Mouse (Mus musculus): ENCODE data around the gene Klrc2.
"Not testable (repeated sequence)": the region's sequence is repeated elsewhere in the genome, so short reads cannot be mapped to it uniquely, and the experiment has no call there.

Klrc2 gene

DNA sequence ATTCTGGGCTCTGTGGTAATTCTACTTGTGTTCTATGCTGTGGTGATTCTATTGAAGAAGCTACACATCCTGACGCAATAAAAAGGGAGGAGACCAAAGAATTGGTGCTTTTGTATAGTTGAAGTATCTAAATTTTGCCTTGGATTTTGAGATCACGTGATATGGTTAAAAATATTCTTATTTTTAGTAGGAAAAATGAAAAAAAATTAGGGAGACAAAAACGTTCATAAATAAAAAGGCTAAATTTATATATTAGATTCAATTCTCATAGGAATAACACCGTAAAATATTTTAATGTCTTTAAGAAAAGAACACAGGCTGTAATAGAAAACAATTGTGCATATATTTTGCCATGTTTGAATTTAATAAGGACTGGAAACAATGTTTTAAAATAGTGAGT is at the start of gene Klrc2:
Klrc2 (minus strand) TSS at position 101 of the 400 bp plus-strand sequence.
- in situ Hi-C loops (cut with MboI; ENCODE audit: low sequenced_read_pairs): not testable (repeated sequence)

DNA sequence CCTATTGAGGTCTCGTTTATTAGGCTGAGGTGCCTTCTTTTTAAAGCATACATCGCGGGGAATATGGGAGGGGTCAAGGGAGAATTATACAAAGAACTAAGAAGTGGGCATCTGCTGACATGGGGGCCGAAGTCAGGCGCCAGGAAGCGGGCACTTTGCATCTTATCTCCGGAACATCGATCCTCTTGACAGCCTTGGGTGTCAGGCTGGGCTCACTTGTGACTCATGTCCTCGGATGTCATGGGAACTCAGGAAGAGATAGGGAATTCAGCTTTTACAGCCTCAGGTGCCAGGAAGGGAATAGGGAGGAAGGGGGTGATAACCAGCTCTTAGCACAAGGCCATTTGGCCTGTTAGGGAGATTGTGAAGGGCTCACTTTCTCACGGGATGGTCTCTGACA is 30.9 kb upstream of the Klrc2 start:
- in situ Hi-C loops (cut with MboI; ENCODE audit: low sequenced_read_pairs): not testable (repeated sequence)

DNA sequence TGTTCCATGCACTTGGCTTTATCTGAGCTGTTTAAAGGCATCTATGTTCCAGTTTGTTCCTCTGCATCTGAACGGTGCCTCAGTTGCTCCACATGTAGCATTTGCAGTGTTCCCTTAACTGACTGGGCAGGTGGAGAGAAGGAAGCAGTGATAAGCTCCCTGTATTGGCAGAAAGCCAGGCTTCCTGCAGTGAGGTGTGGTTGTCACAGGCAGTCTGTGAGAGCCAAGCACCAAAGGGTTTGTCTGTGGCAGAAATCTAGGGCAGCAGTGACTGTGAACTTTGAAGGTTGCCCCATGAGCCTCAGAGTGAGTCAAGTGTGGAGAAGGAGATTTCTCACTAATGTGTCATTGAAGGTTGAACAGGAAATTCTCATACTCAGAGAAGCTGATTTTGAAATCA is 19.9 kb upstream of the Klrc2 start:
- in situ Hi-C loops (cut with MboI; ENCODE audit: low sequenced_read_pairs): no loop called here

DNA sequence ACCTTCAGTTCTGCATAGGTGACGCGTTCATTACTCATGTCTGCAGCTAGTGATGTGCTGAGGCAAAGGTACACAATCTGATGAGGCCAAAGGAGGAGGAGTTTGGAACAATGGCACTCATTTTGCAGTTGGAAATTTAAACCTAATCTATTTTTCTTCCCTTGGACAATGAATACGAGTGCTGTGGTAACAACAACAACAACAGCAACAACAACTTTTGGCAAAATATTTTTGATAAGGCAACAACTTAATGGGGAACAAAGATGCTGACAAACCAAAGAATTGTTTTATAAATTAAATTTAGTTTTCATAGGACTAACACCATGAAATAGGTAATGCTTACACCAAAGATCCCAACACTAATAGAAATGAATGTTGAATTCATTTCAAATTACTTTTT is 18.4 kb upstream of the Klrc2 start, which contains the start of gene Klrc1:
Klrc1 (minus strand) TSS at position 101 of the 400 bp plus-strand sequence.
- in situ Hi-C loops (cut with MboI; ENCODE audit: low sequenced_read_pairs): no loop called here

DNA sequence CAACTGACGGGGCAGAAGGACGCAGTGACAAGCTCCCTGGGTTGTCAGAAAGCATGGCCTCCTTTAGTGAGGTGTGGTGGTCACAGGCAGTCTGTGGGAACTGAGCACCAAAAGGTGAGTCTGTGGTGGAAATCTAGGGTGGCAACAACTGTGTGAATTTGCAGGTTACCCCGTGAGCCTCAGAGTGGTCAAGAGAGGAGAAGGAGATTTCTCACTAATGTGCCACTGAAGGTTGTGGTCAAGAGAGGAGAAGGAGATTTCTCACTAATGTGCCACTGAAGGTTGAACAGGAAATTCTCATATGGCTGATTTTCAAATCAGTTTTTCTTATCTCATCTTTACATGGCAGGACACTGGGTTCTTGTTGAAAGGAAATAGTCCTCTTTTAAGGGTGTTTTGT is 812 bp upstream of the Klrc2 start:
- in situ Hi-C loops (cut with MboI; ENCODE audit: low sequenced_read_pairs): not testable (repeated sequence)

DNA sequence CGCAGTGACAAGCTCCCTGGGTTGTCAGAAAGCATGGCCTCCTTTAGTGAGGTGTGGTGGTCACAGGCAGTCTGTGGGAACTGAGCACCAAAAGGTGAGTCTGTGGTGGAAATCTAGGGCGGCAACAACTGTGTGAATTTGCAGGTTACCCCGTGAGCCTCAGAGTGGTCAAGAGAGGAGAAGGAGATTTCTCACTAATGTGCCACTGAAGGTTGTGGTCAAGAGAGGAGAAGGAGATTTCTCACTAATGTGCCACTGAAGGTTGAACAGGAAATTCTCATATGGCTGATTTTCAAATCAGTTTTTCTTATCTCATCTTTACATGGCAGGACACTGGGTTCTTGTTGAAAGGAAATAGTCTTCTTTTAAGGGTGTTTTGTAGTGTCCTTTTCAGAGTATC is 16.4 kb downstream of the Klrc2 start:
- in situ Hi-C loops (cut with MboI; ENCODE audit: low sequenced_read_pairs): not testable (repeated sequence)

DNA sequence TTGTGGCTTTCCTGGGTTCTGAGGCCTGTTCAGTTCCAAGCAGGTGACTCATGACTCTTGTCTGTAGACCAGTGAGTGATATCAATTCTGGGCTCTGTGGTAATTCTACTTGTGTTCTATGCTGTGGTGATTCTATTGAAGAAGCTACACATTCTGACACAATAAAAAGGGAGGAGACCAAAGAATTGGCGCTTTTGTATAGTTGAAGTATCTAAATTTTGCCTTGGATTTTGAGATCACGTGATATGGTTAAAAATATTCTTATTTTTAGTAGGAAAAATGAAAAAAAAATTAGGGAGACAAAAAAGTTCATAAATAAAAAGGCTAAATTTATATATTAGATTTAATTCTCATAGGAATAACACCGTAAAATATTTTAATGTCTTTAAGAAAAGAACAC is 17.3 kb downstream of the Klrc2 start, which contains the start of gene Klrc3:
Klrc3 (minus strand) TSS at position 101 of the 400 bp plus-strand sequence.
- in situ Hi-C loops (cut with MboI; ENCODE audit: low sequenced_read_pairs): not testable (repeated sequence)

DNA sequence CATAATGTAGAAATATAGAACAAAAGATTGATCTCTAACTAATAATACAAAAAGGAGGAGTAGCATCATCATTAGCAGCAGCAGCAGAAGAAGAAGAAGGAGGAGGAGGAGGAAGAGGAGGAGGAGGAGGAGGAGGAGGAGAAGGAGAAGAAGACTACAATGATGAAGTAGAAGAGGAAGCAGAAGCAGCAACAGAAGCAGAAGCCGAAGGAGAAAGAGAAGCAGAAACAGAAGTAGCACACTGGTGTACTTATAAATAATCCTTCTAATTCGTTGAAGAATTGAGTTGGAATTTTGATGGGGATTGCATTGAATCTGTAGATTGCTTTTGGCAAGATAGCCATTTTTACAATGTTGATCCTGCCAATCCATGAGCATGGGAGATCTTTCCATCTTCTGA is 29.4 kb downstream of the Klrc2 start:
- in situ Hi-C loops (cut with MboI; ENCODE audit: low sequenced_read_pairs): not testable (repeated sequence)

DNA sequence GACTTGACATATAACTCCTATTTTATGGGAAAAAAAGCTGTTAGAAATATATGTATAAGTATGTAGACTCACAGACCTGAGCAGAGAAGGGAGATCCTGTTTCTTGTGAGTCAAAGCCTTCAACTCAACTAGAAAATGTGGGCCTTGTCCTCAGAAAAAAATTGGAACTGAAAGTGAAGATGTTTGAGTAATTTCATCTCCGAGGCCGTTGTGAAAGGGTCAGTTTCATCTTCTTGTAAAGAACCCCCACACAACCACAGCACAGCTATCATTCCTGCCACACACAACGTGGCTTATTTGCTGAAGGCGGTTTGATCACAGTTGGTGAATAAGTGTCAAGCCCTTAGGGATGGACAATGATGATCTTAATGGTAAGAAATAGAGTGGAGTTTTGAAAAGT is 36.8 kb downstream of the Klrc2 start, which contains the start of gene Klrk1:
Klrk1 (minus strand) TSS at position 130 of the 400 bp plus-strand sequence.
- in situ Hi-C loops (cut with MboI; ENCODE audit: low sequenced_read_pairs): no loop called here

DNA sequence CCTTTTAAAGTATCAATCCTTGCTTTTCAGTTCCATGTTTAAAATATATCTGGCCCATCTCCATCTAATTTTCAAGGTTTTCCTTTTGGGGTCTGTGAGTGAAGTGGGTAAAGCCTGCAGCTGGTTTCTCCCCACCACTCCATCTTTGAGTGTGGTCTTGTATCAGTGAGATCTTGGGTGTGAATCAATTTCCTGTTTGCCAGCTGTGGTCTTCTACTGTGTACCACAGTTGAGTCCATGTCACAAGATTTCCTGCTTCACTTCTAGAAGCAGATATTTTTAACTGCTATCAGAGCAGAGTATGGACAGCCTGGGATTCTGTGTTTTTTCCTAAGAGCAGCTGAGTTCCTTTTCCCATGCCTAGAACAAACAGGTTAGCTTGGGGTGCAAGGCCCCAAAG is 52.1 kb downstream of the Klrc2 start:
- in situ Hi-C loops (cut with MboI; ENCODE audit: low sequenced_read_pairs): no loop called here

Measured in CH12F3 (cell line).